Mouse (Mus musculus): ENCODE data around the gene 4931406C07Rik. TPM values are rescaled to one million over a fixed set of nuclear protein-coding genes. Genes with fewer than 3 reads are reported as not detected.

The 4931406C07Rik gene
- polyA plus RNA-seq, 1 experiment from 2014 or later = 9.3 TPM

Small RNA genes lying within 50 kb of the gene (microRNA-seq; reads per million reads assigned to microRNA genes)
- gene Gm49349 (not detected), gene mmu-mir-7650 (not detected)

Other genes with a start within 250 kb of the 4931406C07Rik start
- not detected in 2 replicates for gene Hephl1, start 194.3 kb downstream of the 4931406C07Rik start, polyA plus RNA-seq (2015; fragmentation: Nextera tagmentation; extraction: Ambion mirVana)
- gene Vstm5, start 67.4 kb downstream of the 4931406C07Rik start, polyA plus RNA-seq (2015; fragmentation: Nextera tagmentation; extraction: Ambion mirVana) = 2.7 and 4.4 TPM in 2 replicates
- gene Med17, start 26.5 kb downstream of the 4931406C07Rik start, polyA plus RNA-seq (2015; fragmentation: Nextera tagmentation; extraction: Ambion mirVana) = 40.1 and 44.4 TPM in 2 replicates
- 64.8 and 66.2 TPM in 2 replicates for gene Taf1d, start 234 bp downstream of the 4931406C07Rik start, polyA plus RNA-seq (2015; fragmentation: Nextera tagmentation; extraction: Ambion mirVana)
- 19.2 and 19.3 TPM in 2 replicates for gene Cep295, start 51.3 kb upstream of the 4931406C07Rik start, polyA plus RNA-seq (2015; fragmentation: Nextera tagmentation; extraction: Ambion mirVana)
- gene Smco4, start 187.0 kb upstream of the 4931406C07Rik start, polyA plus RNA-seq (2015; fragmentation: Nextera tagmentation; extraction: Ambion mirVana) = 1.6 and 2.8 TPM in 2 replicates

Measured in forebrain, embryonic 13.5 days (tissue).